8 mouse cellular contexts compared by ENCODE assay signal in genomic region chr10:66914288-66914975, GRCm38 (mm10).
DNase-seq lines count a peak whose midpoint lies in the region; ATAC-seq and TF ChIP-seq lines count a peak whose summit lies in the region.
"Had no signal": no experiment of that assay in that cellular context is flagged by ENCODE, and none has a peak within 500 bp of the region (broad histone marks: within the 10 kb centered on the region; RNA-seq: fewer than 3 reads in every experiment).

No protein-coding gene starts in this region.

- H3K9ac ChIP-seq in ES-E14 (ENCODE audit: insufficient read depth, low read depth, low read length, poor library complexity, severe bottlenecking) = peak overlapping the region; percentile 47; the same call in 1 of the 2 replicates
- H3K9ac ChIP-seq in hindbrain, embryonic 15.5 days = no peak overlapping the region
- no peak overlapping the region for H3K9ac ChIP-seq in midbrain, embryonic 11.5 days (ENCODE audit: low read length)

- H3K4me2 ChIP-seq in hindbrain, embryonic 15.5 days = peak overlapping the region; percentile 8; the same call in 1 of the 2 replicates
- no peak overlapping the region for H3K4me2 ChIP-seq in midbrain, embryonic 11.5 days

- H3K27ac ChIP-seq in ES-E14 (ENCODE audit: insufficient read depth, low read depth, low read length, poor library complexity, severe bottlenecking) = peak overlapping the region; percentile 83
- H3K27ac ChIP-seq in hindbrain, embryonic 15.5 days (replicated peaks) = no peak overlapping the region; the same call in 1 of the 2 replicates
- H3K27ac ChIP-seq in midbrain, embryonic 11.5 days (ENCODE audit: low read depth, low read length) = no peak overlapping the region

- peak overlapping the region; percentile 19 to 48; a peak in 3 of 4 replicates for H3K4me3 ChIP-seq in ES-E14 (ENCODE audit: insufficient read depth in 1 of 2, low read depth in 1 of 2, low read length in 2 of 2, poor library complexity in 1 of 2, severe bottlenecking in 1 of 2)
- H3K4me3 ChIP-seq in hindbrain, embryonic 15.5 days = no peak overlapping the region
- no peak overlapping the region for H3K4me3 ChIP-seq in midbrain, embryonic 11.5 days (ENCODE audit: low read depth, low read length)

- DNase-seq in ES-E14 (ENCODE audit: low read depth, low spot score) = peak; percentile 81
- DNase-seq in adrenal gland, postnatal 10 days = peak; percentile 57
- DNase-seq in midbrain, embryonic 11.5 days (ENCODE audit: low spot score, missing footprints) = no peak
- no peak for DNase-seq in layer of hippocampus, adult 8-10 months (ENCODE audit: low spot score in 2 of 2)
- no peak for DNase-seq in spleen, postnatal 36 days (ENCODE audit: low spot score in 2 of 2)
- DNase-seq in cerebellum, postnatal 25 days = no peak
- DNase-seq: thymus, postnatal 25 days had no signal

- no peaks in the 10 kb centered on the region for H3K27me3 ChIP-seq in hindbrain, embryonic 15.5 days
- H3K27me3 ChIP-seq in midbrain, embryonic 11.5 days (ENCODE audit: control insufficient read depth, insufficient read depth, low read length) = no peaks in the 10 kb centered on the region

- no peaks in the 10 kb centered on the region for H3K36me3 ChIP-seq in ES-E14 (ENCODE audit: control insufficient read depth, insufficient read depth, low read length, poor library complexity, severe bottlenecking)
- no peaks in the 10 kb centered on the region for H3K36me3 ChIP-seq in hindbrain, embryonic 15.5 days
- H3K36me3 ChIP-seq in midbrain, embryonic 11.5 days (ENCODE audit: control insufficient read depth, insufficient read depth, low read length) = no peaks in the 10 kb centered on the region

- in situ Hi-C loops in ES-E14 (cut with MboI; ENCODE audit: low sequenced_read_pairs in 2 of 2, unreplicated experiment in 2 of 2) = loop anchor here (25.0 kb wide), 1 partner anchor 173 kb away; the partner anchor contains the start of genes Jmjd1c (in 2 of the 2) and Reep3 (in 2 of the 2)

- ATAC-seq in hindbrain, embryonic 15.5 days (ENCODE audit: low FRiP score, low read depth) = no peak
- peak; percentile 25; the same call in 1 of the 2 replicates for ATAC-seq in midbrain, embryonic 11.5 days (ENCODE audit: low FRiP score)

- H3K9me3 ChIP-seq in ES-E14 (ENCODE audit: control insufficient read depth, insufficient read depth, low read depth, low read length) = no peaks in the 10 kb centered on the region
- H3K9me3 ChIP-seq in hindbrain, embryonic 15.5 days = no peaks in the 10 kb centered on the region
- H3K9me3 ChIP-seq in midbrain, embryonic 11.5 days (ENCODE audit: control insufficient read depth, low read length) = no peaks in the 10 kb centered on the region

- peaks cover 9 to 26% of the 10 kb centered on the region in 2 experiments; a peak in 3 of 4 replicates for H3K4me1 ChIP-seq in ES-E14 (ENCODE audit: control insufficient read depth in 2 of 2, insufficient read depth in 2 of 2, low read length in 2 of 2, poor library complexity in 1 of 2)
- H3K4me1 ChIP-seq in hindbrain, embryonic 15.5 days (replicated peaks) = peaks cover 21% of the 10 kb centered on the region
- H3K4me1 ChIP-seq in midbrain, embryonic 11.5 days (ENCODE audit: control insufficient read depth, insufficient read depth, low read length) = peaks cover 21% of the 10 kb centered on the region

- 23% methylated on average over 12 of the region's 12 CpGs for WGBS in hindbrain, embryonic 15.5 days
- WGBS in midbrain, embryonic 11.5 days = 42% methylated on average over 12 of the region's 12 CpGs

TF ChIP-seq in ES-E14, 5 proteins besides CTCF, POLR2A, EP300 and RAD21:
- TF ChIP-seq CHD2 (IDR thresholded peaks at IDR 0.05; ENCODE audit: low read depth, low read length) (0 out of 2 replicates have a peak, but pooled peaks have one; percentile 32), ZNF384 (IDR thresholded peaks at IDR 0.05; ENCODE audit: low read depth, low read length) (0 out of 2 replicates have a peak, but pooled peaks have one; percentile 9), ZC3H11A (IDR thresholded peaks at IDR 0.05; ENCODE audit: borderline replicate concordance, low read depth, low read length) (no peak)

Comparison
In these comparisons a context has a peak if more than half of its experiments do, and no peak if none do; other contexts are left out.
1. DNase-seq: peak in ES-E14 (single experiment) and adrenal gland, postnatal 10 days (single experiment); none in midbrain, embryonic 11.5 days (single experiment), layer of hippocampus, adult 8-10 months (0 of 2), spleen, postnatal 36 days (0 of 2) and cerebellum, postnatal 25 days (0 of 2).
2. H3K4me3 ChIP-seq: peak in ES-E14 (2 of 2); none in hindbrain, embryonic 15.5 days (single experiment) and midbrain, embryonic 11.5 days (single experiment).